Mouse (Mus musculus): ENCODE results near the gene Gpr37l1. TPM values are rescaled to one million over a fixed set of nuclear protein-coding genes. Genes with fewer than 3 reads are reported as not detected.

Gene Gpr37l1
- polyA plus RNA-seq, 1 experiment, result 2.2 TPM

GRCm38 (mm10) chr1:135131560-135131959, 35.9 kb downstream of the Gpr37l1 start:
- WGBS, result 32% methylated on average over 8 of the region's 8 CpGs
- H3K4me1 ChIP-seq (ENCODE audit: control insufficient read depth, insufficient read depth, insufficient read length, low read length), result peaks cover 9% of the 10 kb centered on the region; the same call in 1 of the 2 replicates
- TF ChIP-seq POLR2A (IDR thresholded peaks at IDR 0.05; ENCODE audit: low read depth, low read length) (no peak), CTCF (IDR thresholded peaks at IDR 0.05; ENCODE audit: extremely low read depth, insufficient read length, insufficient replicate concordance, low read depth, low read length) (no peak)
- H3K27me3 ChIP-seq (ENCODE audit: control insufficient read depth, insufficient read depth, low read length), result no peaks in the 10 kb centered on the region
- peak overlapping the region; percentile 74 for H3K27ac ChIP-seq (ENCODE audit: insufficient read depth, low read depth, low read length)
- no peaks in the 10 kb centered on the region for H3K36me3 ChIP-seq (ENCODE audit: control insufficient read depth, insufficient read depth, low read length)
- H3K4me3 ChIP-seq (ENCODE audit: low read depth, low read length), result no peak overlapping the region; the same call in 1 of the 2 replicates

DNA sequence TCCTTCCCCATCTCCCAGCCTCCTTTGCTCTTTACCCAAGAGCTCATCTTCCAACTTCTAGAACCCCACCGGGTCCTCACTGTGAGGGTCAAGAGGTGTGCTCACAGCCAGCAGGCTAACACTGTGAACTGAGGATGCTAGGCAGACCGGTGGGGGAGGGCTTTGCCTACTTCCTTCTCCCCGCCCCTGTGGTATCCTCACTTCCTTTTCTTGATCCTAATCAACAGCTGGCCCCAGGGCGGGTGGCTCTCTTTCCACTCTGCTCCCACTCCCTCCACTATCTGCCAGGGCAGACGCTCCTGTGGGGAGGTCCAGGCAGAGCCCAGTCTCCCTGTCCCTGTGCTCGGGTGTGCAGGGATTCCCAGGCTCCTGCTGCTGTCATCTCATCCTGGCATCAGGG, 36.4 kb downstream of the Gpr37l1 start:
- 11% methylated on average over 6 of the region's 6 CpGs for WGBS
- Histone ChIP-seq H3K27me3 (ENCODE audit: control insufficient read depth, insufficient read depth, low read length) (no peaks in the 10 kb centered on the region), H3K4me3 (ENCODE audit: low read depth, low read length) (peak overlapping the region; percentile 26), H3K36me3 (ENCODE audit: control insufficient read depth, insufficient read depth, low read length) (no peaks in the 10 kb centered on the region), H3K4me1 (ENCODE audit: control insufficient read depth, insufficient read depth, insufficient read length, low read length) (peaks cover 9% of the 10 kb centered on the region; the same call in 1 of the 2 replicates), H3K27ac (ENCODE audit: insufficient read depth, low read depth, low read length) (peak overlapping the region; percentile 74)
- no peak for TF ChIP-seq CTCF (IDR thresholded peaks at IDR 0.05; ENCODE audit: extremely low read depth, insufficient read length, insufficient replicate concordance, low read depth, low read length)
- no peak for TF ChIP-seq POLR2A (IDR thresholded peaks at IDR 0.05; ENCODE audit: low read depth, low read length)

DNA sequence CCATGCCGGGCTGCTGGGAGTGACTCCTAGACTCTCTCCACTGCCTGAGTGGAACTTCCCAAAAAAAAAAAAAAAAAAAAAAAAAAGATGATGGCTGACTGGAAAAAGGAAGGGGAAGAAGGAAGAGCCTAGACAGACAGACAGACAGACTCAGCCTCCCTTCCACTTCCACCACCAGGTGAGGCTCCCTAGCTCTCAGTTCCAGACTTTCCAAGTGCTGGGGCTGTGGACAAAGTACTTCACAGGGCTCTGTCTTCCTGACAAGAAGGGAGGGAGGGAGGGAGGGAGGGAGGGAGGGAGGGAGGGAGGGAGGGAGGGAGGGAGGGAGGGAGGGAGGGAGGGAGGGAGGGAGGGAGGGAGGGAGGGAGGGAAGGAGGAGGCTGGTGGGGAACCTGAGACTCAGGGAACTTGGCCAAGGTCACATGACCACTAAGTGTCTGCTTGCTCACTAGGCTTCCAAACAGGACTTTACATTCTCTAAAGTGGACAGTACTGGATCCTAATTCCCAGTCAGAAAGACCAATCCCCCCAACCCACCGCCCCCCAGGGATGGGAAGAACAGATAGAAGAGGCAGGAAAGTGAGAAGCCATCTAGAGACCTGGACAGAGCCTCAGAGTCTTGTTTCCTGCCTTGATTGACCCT, 37.0 kb downstream of the Gpr37l1 start:
- H3K4me1 ChIP-seq (ENCODE audit: control insufficient read depth, insufficient read depth, insufficient read length, low read length), result peaks cover 9% of the 10 kb centered on the region; the same call in 1 of the 2 replicates
- no peaks in the 10 kb centered on the region for H3K27me3 ChIP-seq (ENCODE audit: control insufficient read depth, insufficient read depth, low read length)
- H3K4me3 ChIP-seq (ENCODE audit: low read depth, low read length), result peak overlapping the region; percentile 26; the same call in 1 of the 2 replicates
- TF ChIP-seq CTCF (IDR thresholded peaks at IDR 0.05; ENCODE audit: extremely low read depth, insufficient read length, insufficient replicate concordance, low read depth, low read length), result no peak
- H3K36me3 ChIP-seq (ENCODE audit: control insufficient read depth, insufficient read depth, low read length), result no peaks in the 10 kb centered on the region
- WGBS, result 47% methylated on average over 2 of the region's 2 CpGs
- H3K27ac ChIP-seq (ENCODE audit: insufficient read depth, low read depth, low read length), result peak overlapping the region; percentile 41; the same call in 1 of the 2 replicates

GRCm38 (mm10) chr1:135129543-135130183, 37.8 kb downstream of the Gpr37l1 start:
- 54% methylated on average over 9 of the region's 9 CpGs for WGBS
- no peak overlapping the region for H3K27ac ChIP-seq (ENCODE audit: insufficient read depth, low read depth, low read length)

DNA sequence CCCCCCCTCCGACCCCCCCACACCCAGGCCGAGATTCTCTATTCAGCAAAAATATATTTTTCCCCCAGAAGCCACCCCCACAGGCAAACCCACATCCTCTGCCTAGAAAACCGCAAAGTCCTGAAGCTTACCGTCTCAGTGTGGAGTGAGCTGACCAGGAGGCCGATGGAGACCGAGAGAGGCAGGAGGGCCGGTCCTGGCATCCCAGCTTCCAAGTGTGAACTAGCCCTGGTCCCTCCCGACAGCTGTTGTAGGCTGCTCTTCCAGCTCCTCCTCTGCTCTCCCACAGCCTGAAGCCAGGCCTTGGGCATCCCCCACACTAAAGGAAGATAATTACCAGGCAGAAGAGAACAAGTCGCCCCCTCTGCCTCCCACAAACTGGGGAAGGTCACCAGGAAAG, 38.5 kb downstream of the Gpr37l1 start:
- Histone ChIP-seq H3K36me3 (ENCODE audit: control insufficient read depth, insufficient read depth, low read length) (no peaks in the 10 kb centered on the region), H3K27ac (ENCODE audit: insufficient read depth, low read depth, low read length) (no peak overlapping the region), H3K27me3 (ENCODE audit: control insufficient read depth, insufficient read depth, low read length) (no peaks in the 10 kb centered on the region), H3K4me3 (ENCODE audit: low read depth, low read length) (no peak overlapping the region), H3K4me1 (ENCODE audit: control insufficient read depth, insufficient read depth, insufficient read length, low read length) (peaks cover 7% of the 10 kb centered on the region; the same call in 1 of the 2 replicates)
- no peak for TF ChIP-seq CTCF (IDR thresholded peaks at IDR 0.05; ENCODE audit: extremely low read depth, insufficient read length, insufficient replicate concordance, low read depth, low read length)
- TF ChIP-seq POLR2A (IDR thresholded peaks at IDR 0.05; ENCODE audit: low read depth, low read length), result no peak
- 45% methylated on average over 9 of the region's 9 CpGs for WGBS

More at GRCm38 (mm10) chr1:135129543-135130183, 37.8 kb downstream of the Gpr37l1 start:
- Histone ChIP-seq H3K4me1 (ENCODE audit: control insufficient read depth, insufficient read depth, insufficient read length, low read length) (peaks cover 9% of the 10 kb centered on the region; the same call in 1 of the 2 replicates), H3K27me3 (ENCODE audit: control insufficient read depth, insufficient read depth, low read length) (no peaks in the 10 kb centered on the region), H3K36me3 (ENCODE audit: control insufficient read depth, insufficient read depth, low read length) (no peaks in the 10 kb centered on the region), H3K4me3 (ENCODE audit: low read depth, low read length) (no peak overlapping the region)
- no peak for TF ChIP-seq POLR2A (IDR thresholded peaks at IDR 0.05; ENCODE audit: low read depth, low read length)
- TF ChIP-seq CTCF (IDR thresholded peaks at IDR 0.05; ENCODE audit: extremely low read depth, insufficient read length, insufficient replicate concordance, low read depth, low read length), result no peak

GRCm38 (mm10) chr1:135128011-135128441, 39.5 kb downstream of the Gpr37l1 start:
- no peak overlapping the region for H3K4me3 ChIP-seq (ENCODE audit: low read depth, low read length)
- H3K27ac ChIP-seq (ENCODE audit: insufficient read depth, low read depth, low read length), result no peak overlapping the region
- H3K4me1 ChIP-seq (ENCODE audit: control insufficient read depth, insufficient read depth, insufficient read length, low read length), result peaks cover 7% of the 10 kb centered on the region; the same call in 1 of the 2 replicates
- H3K27me3 ChIP-seq (ENCODE audit: control insufficient read depth, insufficient read depth, low read length), result no peaks in the 10 kb centered on the region
- 38% methylated on average over 6 of the region's 6 CpGs for WGBS
- H3K36me3 ChIP-seq (ENCODE audit: control insufficient read depth, insufficient read depth, low read length), result no peaks in the 10 kb centered on the region
- TF ChIP-seq POLR2A (IDR thresholded peaks at IDR 0.05; ENCODE audit: low read depth, low read length), result no peak
- no peak for TF ChIP-seq CTCF (IDR thresholded peaks at IDR 0.05; ENCODE audit: extremely low read depth, insufficient read length, insufficient replicate concordance, low read depth, low read length)

GRCm38 (mm10) chr1:135126443-135127027, 40.9 kb downstream of the Gpr37l1 start:
- peaks cover 7% of the 10 kb centered on the region; the same call in 1 of the 2 replicates for H3K4me1 ChIP-seq (ENCODE audit: control insufficient read depth, insufficient read depth, insufficient read length, low read length)
- no peaks in the 10 kb centered on the region for H3K27me3 ChIP-seq (ENCODE audit: control insufficient read depth, insufficient read depth, low read length)
- no peak for TF ChIP-seq CTCF (IDR thresholded peaks at IDR 0.05; ENCODE audit: extremely low read depth, insufficient read length, insufficient replicate concordance, low read depth, low read length)
- no peak for TF ChIP-seq POLR2A (IDR thresholded peaks at IDR 0.05; ENCODE audit: low read depth, low read length)
- H3K4me3 ChIP-seq (ENCODE audit: low read depth, low read length), result no peak overlapping the region
- WGBS, result 67% methylated on average over 4 of the region's 4 CpGs
- no peaks in the 10 kb centered on the region for H3K36me3 ChIP-seq (ENCODE audit: control insufficient read depth, insufficient read depth, low read length)
- H3K27ac ChIP-seq (ENCODE audit: insufficient read depth, low read depth, low read length), result no peak overlapping the region

Measured in small intestine, adult 2 months (tissue).